Mouse (Mus musculus) MEL (cell line): ENCODE results near the gene Prkci. TPM values are rescaled to one million over a fixed set of nuclear protein-coding genes. Genes with fewer than 3 reads are reported as not detected.

Source experiments
- DNase-seq: peaks from one replicate; pipeline ENCODE4 v3.0.0; 2011; ENCODE audit warnings: low read depth, low spot score
- H3K27ac ChIP-seq: 2 replicates; pipeline ENCODE4 v1.5.1; 2012; ENCODE audit warnings: low read depth, mild to moderate bottlenecking, control low read depth, low read length, moderate library complexity; ENCODE audit not compliant: control insufficient read depth
- H3K27me3 ChIP-seq, 2 experiments: fragments of 150-350 bp in 1 of 2; sonication (generic) in 1 of 2; 2 replicates each; pipeline ENCODE4 v1.6.1; 2012; ENCODE audit warnings: low read length in 2 of 2, mild to moderate bottlenecking in 2 of 2, improper control_type of control experiment in 1 of 2, moderate library complexity in 1 of 2; ENCODE audit not compliant: insufficient read depth in 2 of 2, control insufficient read depth in 1 of 2
- H3K36me3 ChIP-seq, 2 experiments: 2 replicates each; pipeline ENCODE4 v1.6.1; 2012 to 2014; ENCODE audit warnings: low read length in 2 of 2, improper control_type of control experiment in 1 of 2, inconsistent platforms in 1 of 2, mild to moderate bottlenecking in 1 of 2; ENCODE audit not compliant: insufficient read depth in 2 of 2, control insufficient read depth in 1 of 2
- H3K4me1 ChIP-seq, 2 experiments: fragments of 150-350 bp in 1 of 2; sonication (generic) in 1 of 2; 2 replicates each; pipeline ENCODE4 v1.6.1; 2012; ENCODE audit warnings: low read length in 2 of 2, improper control_type of control experiment in 1 of 2, mild to moderate bottlenecking in 1 of 2; ENCODE audit not compliant: insufficient read depth in 2 of 2, control insufficient read depth in 1 of 2
- H3K4me3 ChIP-seq, 2 experiments: fragments of 150-350 bp in 1 of 2; sonication (generic) in 1 of 2; 2 replicates each; pipeline ENCODE4 v1.5.1; 2012; ENCODE audit warnings: low read depth in 2 of 2, low read length in 2 of 2, mild to moderate bottlenecking in 2 of 2, moderate library complexity in 2 of 2, control low read depth in 1 of 2, improper control_type of control experiment in 1 of 2; ENCODE audit not compliant: control insufficient read depth in 1 of 2, insufficient read depth in 1 of 2
- H3K79me2 ChIP-seq: 2 replicates; pipeline ENCODE4 v1.6.1; 2012; ENCODE audit warnings: mild to moderate bottlenecking, low read length, moderate library complexity; ENCODE audit not compliant: control insufficient read depth, poor library complexity, insufficient read depth
- H3K9ac ChIP-seq: 2 replicates; pipeline ENCODE4 v1.6.1; 2012; ENCODE audit warnings: low read depth, mild to moderate bottlenecking, control low read depth, low read length, moderate library complexity; ENCODE audit not compliant: control insufficient read depth, poor library complexity, severe bottlenecking
- H3K9me3 ChIP-seq: fragments of 150-350 bp; sonication (generic); replicated peaks from 2 replicates; pipeline ENCODE4 v1.6.1; 2012; ENCODE audit warnings: mild to moderate bottlenecking, low read length, improper control_type of control experiment, moderate library complexity; ENCODE audit not compliant: insufficient read depth
- BHLHE40 ChIP-seq: IDR thresholded peaks from 2 replicates; pipeline ENCODE4 v1.6.1; 2012; ENCODE audit warnings: low read depth, mild to moderate bottlenecking, inconsistent platforms, low read length, improper control_type of control experiment, borderline replicate concordance
- CHD2 ChIP-seq: IDR thresholded peaks from 2 replicates; pipeline ENCODE4 v1.6.1; 2011; ENCODE audit warnings: low read length, improper control_type of control experiment
- CTCF ChIP-seq, 3 experiments: IDR thresholded peaks in 2 of 3; conservative IDR thresholded peaks in 1 of 3; 2 replicates each; pipeline ENCODE4 v1.5.1; 2011 to 2012; ENCODE audit warnings: low read length in 3 of 3, low read depth in 2 of 3, mild to moderate bottlenecking in 2 of 3, improper control_type of control experiment in 1 of 3, inconsistent platforms in 1 of 3, mixed read lengths in 1 of 3, moderate library complexity in 1 of 3; ENCODE audit not compliant: control insufficient read depth in 1 of 3, insufficient read depth in 1 of 3, poor library complexity in 1 of 3, severe bottlenecking in 1 of 3
- E2F4 ChIP-seq: IDR thresholded peaks from 2 replicates; pipeline ENCODE4 v1.6.1; 2011; ENCODE audit warnings: low read depth, low read length, improper control_type of control experiment, borderline replicate concordance
- ELF1 ChIP-seq: IDR thresholded peaks from 2 replicates; pipeline ENCODE4 v1.6.1; 2014; ENCODE audit warnings: low read depth, mild to moderate bottlenecking, inconsistent platforms, low read length, improper control_type of control experiment, moderate library complexity
- GABPA ChIP-seq: IDR thresholded peaks from 2 replicates; pipeline ENCODE4 v1.6.1; 2012; ENCODE audit warnings: low read depth, mild to moderate bottlenecking, inconsistent platforms, low read length, improper control_type of control experiment, moderate library complexity
- GATA1 ChIP-seq: IDR thresholded peaks from 2 replicates; pipeline ENCODE4 v1.6.1; 2011; ENCODE audit warnings: low read depth, low read length, improper control_type of control experiment
- HCFC1 ChIP-seq: IDR thresholded peaks from 2 replicates; pipeline ENCODE4 v1.6.1; 2012; ENCODE audit warnings: low read depth, mild to moderate bottlenecking, inconsistent platforms, low read length, improper control_type of control experiment, moderate library complexity
- JUND ChIP-seq: IDR thresholded peaks from 2 replicates; pipeline ENCODE4 v1.6.1; 2011; ENCODE audit warnings: low read depth, mild to moderate bottlenecking, improper control_type of control experiment, low read length
- KAT2A ChIP-seq: conservative IDR thresholded peaks from 2 replicates; pipeline ENCODE4 v1.6.1; 2012; ENCODE audit warnings: low read depth, low read length, improper control_type of control experiment, inconsistent platforms
- MAFK ChIP-seq: IDR thresholded peaks from 2 replicates; pipeline ENCODE4 v1.6.1; 2011; ENCODE audit warnings: low read depth, mild to moderate bottlenecking, low read length, improper control_type of control experiment, borderline replicate concordance
- MAZ ChIP-seq: IDR thresholded peaks from 2 replicates; pipeline ENCODE4 v1.6.1; 2012; ENCODE audit warnings: low read depth, mild to moderate bottlenecking, inconsistent platforms, low read length, improper control_type of control experiment
- MYB ChIP-seq: IDR thresholded peaks from 2 replicates; pipeline ENCODE4 v1.6.1; 2011; ENCODE audit warnings: mild to moderate bottlenecking, low read depth, low read length, improper control_type of control experiment
- MYC ChIP-seq: IDR thresholded peaks from 2 replicates; pipeline ENCODE4 v1.6.1; 2011; ENCODE audit warnings: low read depth, mild to moderate bottlenecking, low read length, improper control_type of control experiment, moderate library complexity
- NELFE ChIP-seq: IDR thresholded peaks from 2 replicates; pipeline ENCODE4 v1.6.1; 2011; ENCODE audit warnings: low read depth, low read length, improper control_type of control experiment
- NRF1 ChIP-seq: IDR thresholded peaks from 2 replicates; pipeline ENCODE4 v1.6.1; 2014; ENCODE audit warnings: low read depth, mild to moderate bottlenecking, inconsistent platforms, low read length, improper control_type of control experiment, moderate library complexity; ENCODE audit not compliant: poor library complexity, insufficient read depth, severe bottlenecking
- POLR2A ChIP-seq, 2 experiments: IDR thresholded peaks; 2 replicates each; pipeline ENCODE4 v1.6.1; 2011 to 2012; ENCODE audit warnings: low read length in 2 of 2, mild to moderate bottlenecking in 2 of 2, control low read depth in 1 of 2, improper control_type of control experiment in 1 of 2, low read depth in 1 of 2, moderate library complexity in 1 of 2; ENCODE audit not compliant: control insufficient read depth in 1 of 2, insufficient read depth in 1 of 2, poor library complexity in 1 of 2
- RAD21 ChIP-seq: IDR thresholded peaks from 2 replicates; pipeline ENCODE4 v1.6.1; 2011; ENCODE audit warnings: mild to moderate bottlenecking, low read depth, low read length, improper control_type of control experiment
- RCOR1 ChIP-seq: IDR thresholded peaks from 2 replicates; pipeline ENCODE4 v1.6.1; 2012; ENCODE audit warnings: low read depth, mild to moderate bottlenecking, inconsistent platforms, low read length, improper control_type of control experiment
- TAL1 ChIP-seq: IDR thresholded peaks from 2 replicates; pipeline ENCODE4 v1.6.1; 2012; ENCODE audit warnings: mild to moderate bottlenecking, inconsistent platforms, low read length, moderate library complexity, mixed read lengths
- ZC3H11A ChIP-seq: IDR thresholded peaks from 2 replicates; pipeline ENCODE4 v1.6.1; 2012; ENCODE audit warnings: low read depth, mild to moderate bottlenecking, inconsistent platforms, low read length, improper control_type of control experiment
- ZKSCAN1 ChIP-seq: IDR thresholded peaks from 2 replicates; pipeline ENCODE4 v1.6.1; 2012; ENCODE audit warnings: low read depth, mild to moderate bottlenecking, inconsistent platforms, low read length, improper control_type of control experiment, moderate library complexity
- polyA plus RNA-seq, 2 experiments: library from polyadenylated mRNA; stranded (reverse) in 1 of 2; unstranded in 1 of 2; fragments of >175 nt in 1 of 2; fragments of >200 nt in 1 of 2; gene quantifications; 2 replicates each; pipeline versions ENCODE4 v1.2.1 to v1.2.4; 2012; ENCODE audit warnings: low replicate concordance in 2 of 2, low read depth in 1 of 2; ENCODE audit not compliant: insufficient read length in 2 of 2, insufficient read depth in 1 of 2, missing spikeins in 1 of 2
- total RNA-seq: library from RNA; depleted of rRNA; stranded (reverse); fragments of 300-350 nt; gene quantifications from 2 replicates; pipeline ENCODE4 v1.2.3, GENCODE M21; 2012

Prkci gene
- total and polyA plus RNA-seq, 3 experiments: 9.0 to 18.3 TPM; not detected in 1

DNA sequence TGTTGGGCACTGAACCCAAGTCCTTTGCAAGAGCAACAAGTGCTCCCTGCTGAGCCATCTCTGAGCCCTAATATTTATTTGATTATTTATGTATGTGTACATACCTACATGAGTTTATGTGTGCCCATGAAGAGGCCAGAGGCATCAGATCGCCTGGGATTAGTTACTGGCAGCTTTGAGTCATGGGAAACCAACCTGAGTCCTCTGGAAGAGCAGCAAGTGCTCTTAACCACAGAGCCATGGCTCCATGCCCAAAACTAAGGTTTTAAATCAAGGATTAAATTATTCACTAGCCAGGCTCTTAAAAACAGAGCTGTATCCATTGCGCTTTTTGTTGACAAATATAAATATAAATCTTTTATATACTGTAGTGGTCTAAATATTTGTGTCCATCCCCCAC is 18.8 kb downstream of the Prkci start:
- Histone ChIP-seq H3K4me1 (0 out of 4 replicates have a peak, but pooled peaks cover 0 to 3% of the 10 kb centered on the region in 2 experiments), H3K9me3 (no peaks in the 10 kb centered on the region), H3K27ac (no peak overlapping the region), H3K79me2 (no peaks in the 10 kb centered on the region; the same call in 1 of the 2 replicates), H3K27me3 (no peaks in the 10 kb centered on the region), H3K9ac (no peak overlapping the region), H3K36me3 (peaks cover 0 to 2% of the 10 kb centered on the region in 2 experiments; a peak in 2 of 4 replicates), H3K4me3 (no peak overlapping the region)
- peak; percentile 28 for DNase-seq
- no peak for TF ChIP-seq KAT2A
- TF ChIP-seq E2F4: no peak
- TF ChIP-seq ZKSCAN1: no peak
- no peak for TF ChIP-seq JUND
- no peak for TF ChIP-seq BHLHE40
- TF ChIP-seq NELFE: no peak
- TF ChIP-seq GABPA: no peak
- no peak for TF ChIP-seq POLR2A (IDR thresholded peaks at IDR 0.05; ENCODE audit: control insufficient read depth in 1 of 2, insufficient read depth in 1 of 2, low read depth in 1 of 2, low read length in 2 of 2, poor library complexity in 1 of 2)
- no peak for TF ChIP-seq CTCF (IDR thresholded peaks at IDR 0.05 in 2 of 3, conservative IDR thresholded peaks at IDR 0.05 in 1 of 3; ENCODE audit: control insufficient read depth in 1 of 3, insufficient read depth in 1 of 3, low read depth in 2 of 3, low read length in 3 of 3, poor library complexity in 1 of 3, severe bottlenecking in 1 of 3)
- no peak for TF ChIP-seq NRF1
- TF ChIP-seq, all 39 proteins: peak for 0

- H3K27me3 ChIP-seq: no peaks in the 10 kb centered on the region
- H3K79me2 ChIP-seq: no peaks in the 10 kb centered on the region; the same call in 1 of the 2 replicates
- DNase-seq: no peak
- no peak overlapping the region for H3K27ac ChIP-seq
- TF ChIP-seq MAZ: no peak
- no peak for TF ChIP-seq GATA1
- TF ChIP-seq CHD2: no peak
- no peak for TF ChIP-seq BHLHE40
- TF ChIP-seq RAD21: no peak
- no peak for TF ChIP-seq MAFK
- TF ChIP-seq ELF1: no peak
- TF ChIP-seq ZC3H11A: no peak
- no peak for TF ChIP-seq POLR2A (IDR thresholded peaks at IDR 0.05; ENCODE audit: control insufficient read depth in 1 of 2, insufficient read depth in 1 of 2, low read depth in 1 of 2, low read length in 2 of 2, poor library complexity in 1 of 2)
- TF ChIP-seq KAT2A: no peak
- TF ChIP-seq HCFC1: no peak
- no peak for TF ChIP-seq MYC
- TF ChIP-seq RCOR1: no peak
- TF ChIP-seq MYB: no peak
- TF ChIP-seq TAL1: no peak
- no peak overlapping the region for H3K9ac ChIP-seq
- H3K4me1 ChIP-seq: 0 out of 4 replicates have a peak, but pooled peaks cover 0 to 3% of the 10 kb centered on the region in 2 experiments
- H3K4me3 ChIP-seq: no peak overlapping the region
- peaks cover 0 to 2% of the 10 kb centered on the region in 2 experiments; a peak in 2 of 4 replicates for H3K36me3 ChIP-seq
- no peaks in the 10 kb centered on the region for H3K9me3 ChIP-seq
These were observed 20.3 kb downstream of the Prkci start for GRCm38 (mm10) chr3:31015682-31016443.
